Mouse (Mus musculus) layer of hippocampus, adult 9-11 months (tissue): ENCODE data around the gene Il1a.
A peak's percentile ranks its signal among the peaks of the same experiment; 100 is the strongest.

Source experiments
- DNase-seq: peaks from one replicate; pipeline ENCODE4 v3.0.0; 2022

Il1a gene

GRCm38 (mm10) chr2:129309836-129310235, at the start of gene Il1a:
Gene Il1a (minus strand): TSS chr2:129309972.
- peak; percentile 24 for DNase-seq

GRCm38 (mm10) chr2:129338138-129338621, 28.4 kb upstream of the Il1a start:
- DNase-seq, result no peak

GRCm38 (mm10) chr2:129333471-129333870, 23.7 kb upstream of the Il1a start:
- DNase-seq, result no peak

- no peak for DNase-seq
Measured at GRCm38 (mm10) chr2:129330540-129330939, 20.8 kb upstream of the Il1a start.

GRCm38 (mm10) chr2:129330024-129330423, 20.3 kb upstream of the Il1a start:
- DNase-seq, result no peak

GRCm38 (mm10) chr2:129328238-129328637, 18.5 kb upstream of the Il1a start:
- no peak for DNase-seq

GRCm38 (mm10) chr2:129324216-129324615, 14.4 kb upstream of the Il1a start:
- no peak for DNase-seq

- DNase-seq, result no peak
Measured at GRCm38 (mm10) chr2:129322117-129322635, 12.4 kb upstream of the Il1a start.

- peak; percentile 36 for DNase-seq
Measured at GRCm38 (mm10) chr2:129320033-129320605, 10.3 kb upstream of the Il1a start.

- no peak for DNase-seq
Measured at GRCm38 (mm10) chr2:129315831-129316230, 6.1 kb upstream of the Il1a start.

- no peak for DNase-seq
Measured at GRCm38 (mm10) chr2:129314880-129315279, 5.1 kb upstream of the Il1a start.

GRCm38 (mm10) chr2:129313934-129314333, 4.2 kb upstream of the Il1a start:
- peak; percentile 17 for DNase-seq

- DNase-seq, result no peak
Measured at GRCm38 (mm10) chr2:129306020-129306419, 3.8 kb downstream of the Il1a start.

GRCm38 (mm10) chr2:129297589-129297982, 12.2 kb downstream of the Il1a start:
- no peak for DNase-seq

- peak; percentile 98 for DNase-seq
Measured at GRCm38 (mm10) chr2:129296671-129297588, 12.8 kb downstream of the Il1a start, which contains the start of gene Ckap2l. Gene Ckap2l (minus strand): TSS chr2:129297212.

- DNase-seq, result no peak
Measured at GRCm38 (mm10) chr2:129296086-129296485, 13.7 kb downstream of the Il1a start.

- no peak for DNase-seq
Measured at GRCm38 (mm10) chr2:129295075-129295474, 14.7 kb downstream of the Il1a start.

- no peak for DNase-seq
Measured at GRCm38 (mm10) chr2:129273823-129274222, 35.9 kb downstream of the Il1a start.

GRCm38 (mm10) chr2:129270621-129271020, 39.2 kb downstream of the Il1a start:
- DNase-seq, result no peak

- DNase-seq, result no peak
Measured at GRCm38 (mm10) chr2:129269986-129270385, 39.8 kb downstream of the Il1a start.

- DNase-seq, result no peak
Measured at GRCm38 (mm10) chr2:129269161-129269643, 40.6 kb downstream of the Il1a start.

GRCm38 (mm10) chr2:129267738-129268137, 42.0 kb downstream of the Il1a start:
- peak; percentile 23 for DNase-seq

GRCm38 (mm10) chr2:129265316-129265715, 44.5 kb downstream of the Il1a start:
- no peak for DNase-seq

GRCm38 (mm10) chr2:129263073-129263472, 46.7 kb downstream of the Il1a start:
- no peak for DNase-seq
